Mouse (Mus musculus) MEL (cell line): ENCODE measurements at regions not wholly inside any gene's neighbourhood (a gene's known extent, or its start where the extent isn't known, plus 50 kb on each side); places are given as distances from the start of the nearest gene placed in this dataset.

Source experiments
- DNase-seq: peaks from one replicate; pipeline ENCODE4 v3.0.0; 2011; ENCODE audit warnings: low read depth, low spot score
- H3K27ac ChIP-seq: 2 replicates; pipeline ENCODE4 v1.5.1; 2012; ENCODE audit warnings: low read depth, mild to moderate bottlenecking, control low read depth, low read length, moderate library complexity; ENCODE audit not compliant: control insufficient read depth
- H3K27me3 ChIP-seq, 2 experiments: fragments of 150-350 bp in 1 of 2; sonication (generic) in 1 of 2; 2 replicates each; pipeline ENCODE4 v1.6.1; 2012; ENCODE audit warnings: low read length in 2 of 2, mild to moderate bottlenecking in 2 of 2, improper control_type of control experiment in 1 of 2, moderate library complexity in 1 of 2; ENCODE audit not compliant: insufficient read depth in 2 of 2, control insufficient read depth in 1 of 2
- H3K36me3 ChIP-seq, 2 experiments: 2 replicates each; pipeline ENCODE4 v1.6.1; 2012 to 2014; ENCODE audit warnings: low read length in 2 of 2, improper control_type of control experiment in 1 of 2, inconsistent platforms in 1 of 2, mild to moderate bottlenecking in 1 of 2; ENCODE audit not compliant: insufficient read depth in 2 of 2, control insufficient read depth in 1 of 2
- H3K4me1 ChIP-seq, 2 experiments: fragments of 150-350 bp in 1 of 2; sonication (generic) in 1 of 2; 2 replicates each; pipeline ENCODE4 v1.6.1; 2012; ENCODE audit warnings: low read length in 2 of 2, improper control_type of control experiment in 1 of 2, mild to moderate bottlenecking in 1 of 2; ENCODE audit not compliant: insufficient read depth in 2 of 2, control insufficient read depth in 1 of 2
- H3K4me3 ChIP-seq, 2 experiments: fragments of 150-350 bp in 1 of 2; sonication (generic) in 1 of 2; 2 replicates each; pipeline ENCODE4 v1.5.1; 2012; ENCODE audit warnings: low read depth in 2 of 2, low read length in 2 of 2, mild to moderate bottlenecking in 2 of 2, moderate library complexity in 2 of 2, control low read depth in 1 of 2, improper control_type of control experiment in 1 of 2; ENCODE audit not compliant: control insufficient read depth in 1 of 2, insufficient read depth in 1 of 2
- H3K79me2 ChIP-seq: 2 replicates; pipeline ENCODE4 v1.6.1; 2012; ENCODE audit warnings: mild to moderate bottlenecking, low read length, moderate library complexity; ENCODE audit not compliant: control insufficient read depth, poor library complexity, insufficient read depth
- H3K9ac ChIP-seq: 2 replicates; pipeline ENCODE4 v1.6.1; 2012; ENCODE audit warnings: low read depth, mild to moderate bottlenecking, control low read depth, low read length, moderate library complexity; ENCODE audit not compliant: control insufficient read depth, poor library complexity, severe bottlenecking
- H3K9me3 ChIP-seq: fragments of 150-350 bp; sonication (generic); replicated peaks from 2 replicates; pipeline ENCODE4 v1.6.1; 2012; ENCODE audit warnings: mild to moderate bottlenecking, low read length, improper control_type of control experiment, moderate library complexity; ENCODE audit not compliant: insufficient read depth
- BHLHE40 ChIP-seq: IDR thresholded peaks from 2 replicates; pipeline ENCODE4 v1.6.1; 2012; ENCODE audit warnings: low read depth, mild to moderate bottlenecking, inconsistent platforms, low read length, improper control_type of control experiment, borderline replicate concordance
- CHD1 ChIP-seq: IDR thresholded peaks from 2 replicates; pipeline ENCODE4 v1.6.1; 2012; ENCODE audit warnings: low read depth, mild to moderate bottlenecking, inconsistent platforms, low read length, improper control_type of control experiment
- CHD2 ChIP-seq: IDR thresholded peaks from 2 replicates; pipeline ENCODE4 v1.6.1; 2011; ENCODE audit warnings: low read length, improper control_type of control experiment
- CTCF ChIP-seq, 3 experiments: IDR thresholded peaks in 2 of 3; conservative IDR thresholded peaks in 1 of 3; 2 replicates each; pipeline ENCODE4 v1.5.1; 2011 to 2012; ENCODE audit warnings: low read length in 3 of 3, low read depth in 2 of 3, mild to moderate bottlenecking in 2 of 3, improper control_type of control experiment in 1 of 3, inconsistent platforms in 1 of 3, mixed read lengths in 1 of 3, moderate library complexity in 1 of 3; ENCODE audit not compliant: control insufficient read depth in 1 of 3, insufficient read depth in 1 of 3, poor library complexity in 1 of 3, severe bottlenecking in 1 of 3
- E2F4 ChIP-seq: IDR thresholded peaks from 2 replicates; pipeline ENCODE4 v1.6.1; 2011; ENCODE audit warnings: low read depth, low read length, improper control_type of control experiment, borderline replicate concordance
- EP300 ChIP-seq, 2 experiments: IDR thresholded peaks; 2 replicates each; pipeline ENCODE4 v1.6.1; 2011; ENCODE audit warnings: improper control_type of control experiment in 2 of 2, low read length in 2 of 2, low read depth in 1 of 2, mild to moderate bottlenecking in 1 of 2
- GABPA ChIP-seq: IDR thresholded peaks from 2 replicates; pipeline ENCODE4 v1.6.1; 2012; ENCODE audit warnings: low read depth, mild to moderate bottlenecking, inconsistent platforms, low read length, improper control_type of control experiment, moderate library complexity
- GATA1 ChIP-seq: IDR thresholded peaks from 2 replicates; pipeline ENCODE4 v1.6.1; 2011; ENCODE audit warnings: low read depth, low read length, improper control_type of control experiment
- HCFC1 ChIP-seq: IDR thresholded peaks from 2 replicates; pipeline ENCODE4 v1.6.1; 2012; ENCODE audit warnings: low read depth, mild to moderate bottlenecking, inconsistent platforms, low read length, improper control_type of control experiment, moderate library complexity
- JUND ChIP-seq: IDR thresholded peaks from 2 replicates; pipeline ENCODE4 v1.6.1; 2011; ENCODE audit warnings: low read depth, mild to moderate bottlenecking, improper control_type of control experiment, low read length
- KAT2A ChIP-seq: conservative IDR thresholded peaks from 2 replicates; pipeline ENCODE4 v1.6.1; 2012; ENCODE audit warnings: low read depth, low read length, improper control_type of control experiment, inconsistent platforms
- MAFK ChIP-seq: IDR thresholded peaks from 2 replicates; pipeline ENCODE4 v1.6.1; 2011; ENCODE audit warnings: low read depth, mild to moderate bottlenecking, low read length, improper control_type of control experiment, borderline replicate concordance
- MXI1 ChIP-seq: IDR thresholded peaks from 2 replicates; pipeline ENCODE4 v1.6.1; 2011; ENCODE audit warnings: mild to moderate bottlenecking, low read depth, low read length, improper control_type of control experiment
- MYC ChIP-seq: IDR thresholded peaks from 2 replicates; pipeline ENCODE4 v1.6.1; 2011; ENCODE audit warnings: low read depth, mild to moderate bottlenecking, low read length, improper control_type of control experiment, moderate library complexity
- NRF1 ChIP-seq: IDR thresholded peaks from 2 replicates; pipeline ENCODE4 v1.6.1; 2014; ENCODE audit warnings: low read depth, mild to moderate bottlenecking, inconsistent platforms, low read length, improper control_type of control experiment, moderate library complexity; ENCODE audit not compliant: poor library complexity, insufficient read depth, severe bottlenecking
- POLR2A ChIP-seq, 2 experiments: IDR thresholded peaks; 2 replicates each; pipeline ENCODE4 v1.6.1; 2011 to 2012; ENCODE audit warnings: low read length in 2 of 2, mild to moderate bottlenecking in 2 of 2, control low read depth in 1 of 2, improper control_type of control experiment in 1 of 2, low read depth in 1 of 2, moderate library complexity in 1 of 2; ENCODE audit not compliant: control insufficient read depth in 1 of 2, insufficient read depth in 1 of 2, poor library complexity in 1 of 2
- POLR2AphosphoS5 ChIP-seq: IDR thresholded peaks from 2 replicates; pipeline ENCODE4 v1.6.1; 2012; ENCODE audit warnings: low read depth, borderline replicate concordance, mild to moderate bottlenecking, inconsistent platforms, low read length, moderate library complexity, mixed read lengths
- RAD21 ChIP-seq: IDR thresholded peaks from 2 replicates; pipeline ENCODE4 v1.6.1; 2011; ENCODE audit warnings: mild to moderate bottlenecking, low read depth, low read length, improper control_type of control experiment
- SIN3A ChIP-seq: IDR thresholded peaks from 2 replicates; pipeline ENCODE4 v1.6.1; 2012; ENCODE audit warnings: low read length, improper control_type of control experiment, inconsistent platforms
- SMC3 ChIP-seq: IDR thresholded peaks from 2 replicates; pipeline ENCODE4 v1.6.1; 2011; ENCODE audit warnings: low read depth, low read length, improper control_type of control experiment
- TAL1 ChIP-seq: IDR thresholded peaks from 2 replicates; pipeline ENCODE4 v1.6.1; 2012; ENCODE audit warnings: mild to moderate bottlenecking, inconsistent platforms, low read length, moderate library complexity, mixed read lengths
- UBTF ChIP-seq: IDR thresholded peaks from 2 replicates; pipeline ENCODE4 v1.6.1; 2012; ENCODE audit warnings: low read depth, mild to moderate bottlenecking, inconsistent platforms, low read length, improper control_type of control experiment, moderate library complexity, borderline replicate concordance; ENCODE audit not compliant: insufficient read depth
- USF2 ChIP-seq, 2 experiments: IDR thresholded peaks; 2 replicates each; pipeline ENCODE4 v1.6.1; 2011 to 2012; ENCODE audit warnings: improper control_type of control experiment in 2 of 2, low read length in 2 of 2, borderline replicate concordance in 1 of 2, inconsistent platforms in 1 of 2, low read depth in 1 of 2, mild to moderate bottlenecking in 1 of 2; ENCODE audit not compliant: insufficient read depth in 1 of 2
- ZNF384 ChIP-seq: IDR thresholded peaks from 2 replicates; pipeline ENCODE4 v1.6.1; 2012; ENCODE audit warnings: low read depth, mild to moderate bottlenecking, inconsistent platforms, low read length, improper control_type of control experiment

- Histone ChIP-seq H3K9ac (no peak overlapping the region), H3K9me3 (no peaks in the 10 kb centered on the region), H3K79me2 (no peaks in the 10 kb centered on the region), H3K4me1 (no peaks in the 10 kb centered on the region), H3K27me3 (no peaks in the 10 kb centered on the region), H3K4me3 (no peak overlapping the region), H3K27ac (no peak overlapping the region), H3K36me3 (no peaks in the 10 kb centered on the region)
- DNase-seq: no peak
- no peak for TF ChIP-seq UBTF
- TF ChIP-seq SIN3A: no peak
- no peak for TF ChIP-seq NRF1
- no peak for TF ChIP-seq GATA1
- TF ChIP-seq ZNF384: no peak
- no peak for TF ChIP-seq POLR2AphosphoS5
- no peak for TF ChIP-seq POLR2A (IDR thresholded peaks at IDR 0.05; ENCODE audit: control insufficient read depth in 1 of 2, insufficient read depth in 1 of 2, low read depth in 1 of 2, low read length in 2 of 2, poor library complexity in 1 of 2)
- TF ChIP-seq JUND: no peak
- no peak for TF ChIP-seq SMC3
- TF ChIP-seq CHD1: no peak
- TF ChIP-seq KAT2A: no peak
- no peak for TF ChIP-seq BHLHE40
- TF ChIP-seq E2F4: no peak
- no peak for TF ChIP-seq USF2 (IDR thresholded peaks at IDR 0.05; ENCODE audit: borderline replicate concordance in 1 of 2, insufficient read depth in 1 of 2, low read depth in 1 of 2, low read length in 2 of 2)
- TF ChIP-seq GABPA: no peak
- TF ChIP-seq MXI1: no peak
- TF ChIP-seq EP300 (IDR thresholded peaks at IDR 0.05; ENCODE audit: low read depth in 1 of 2, low read length in 2 of 2): no peak
- TF ChIP-seq TAL1: no peak
- no peak for TF ChIP-seq CTCF (IDR thresholded peaks at IDR 0.05 in 2 of 3, conservative IDR thresholded peaks at IDR 0.05 in 1 of 3; ENCODE audit: control insufficient read depth in 1 of 3, insufficient read depth in 1 of 3, low read depth in 2 of 3, low read length in 3 of 3, poor library complexity in 1 of 3, severe bottlenecking in 1 of 3)
Measured at GRCm38 (mm10) chr8:8762354-8762753, 72.0 kb upstream of the Arglu1 start.

- no peak for DNase-seq
- no peak overlapping the region for H3K4me3 ChIP-seq
- no peaks in the 10 kb centered on the region for H3K79me2 ChIP-seq
- H3K27me3 ChIP-seq: no peaks in the 10 kb centered on the region
- no peak overlapping the region for H3K27ac ChIP-seq
- no peak for TF ChIP-seq ZNF384
- TF ChIP-seq POLR2A (IDR thresholded peaks at IDR 0.05; ENCODE audit: control insufficient read depth in 1 of 2, insufficient read depth in 1 of 2, low read depth in 1 of 2, low read length in 2 of 2, poor library complexity in 1 of 2): no peak
- no peak for TF ChIP-seq MAFK
- TF ChIP-seq SIN3A: no peak
- TF ChIP-seq CTCF (IDR thresholded peaks at IDR 0.05 in 2 of 3, conservative IDR thresholded peaks at IDR 0.05 in 1 of 3; ENCODE audit: control insufficient read depth in 1 of 3, insufficient read depth in 1 of 3, low read depth in 2 of 3, low read length in 3 of 3, poor library complexity in 1 of 3, severe bottlenecking in 1 of 3): no peak
- no peak for TF ChIP-seq HCFC1
- no peak for TF ChIP-seq RAD21
- no peak for TF ChIP-seq CHD2
- TF ChIP-seq TAL1: no peak
- TF ChIP-seq MYC: no peak
- no peak overlapping the region for H3K9ac ChIP-seq
- no peaks in the 10 kb centered on the region for H3K9me3 ChIP-seq
- no peaks in the 10 kb centered on the region for H3K4me1 ChIP-seq
- no peaks in the 10 kb centered on the region for H3K36me3 ChIP-seq
Measured at GRCm38 (mm10) chr8:8758283-8758682, 68.0 kb upstream of the Arglu1 start.
